Mouse (Mus musculus): Measurements from ENCODE around the gene Zfp1.
A peak's percentile ranks its signal among the peaks of the same experiment; 100 is the strongest.

Zfp1 gene

DNA sequence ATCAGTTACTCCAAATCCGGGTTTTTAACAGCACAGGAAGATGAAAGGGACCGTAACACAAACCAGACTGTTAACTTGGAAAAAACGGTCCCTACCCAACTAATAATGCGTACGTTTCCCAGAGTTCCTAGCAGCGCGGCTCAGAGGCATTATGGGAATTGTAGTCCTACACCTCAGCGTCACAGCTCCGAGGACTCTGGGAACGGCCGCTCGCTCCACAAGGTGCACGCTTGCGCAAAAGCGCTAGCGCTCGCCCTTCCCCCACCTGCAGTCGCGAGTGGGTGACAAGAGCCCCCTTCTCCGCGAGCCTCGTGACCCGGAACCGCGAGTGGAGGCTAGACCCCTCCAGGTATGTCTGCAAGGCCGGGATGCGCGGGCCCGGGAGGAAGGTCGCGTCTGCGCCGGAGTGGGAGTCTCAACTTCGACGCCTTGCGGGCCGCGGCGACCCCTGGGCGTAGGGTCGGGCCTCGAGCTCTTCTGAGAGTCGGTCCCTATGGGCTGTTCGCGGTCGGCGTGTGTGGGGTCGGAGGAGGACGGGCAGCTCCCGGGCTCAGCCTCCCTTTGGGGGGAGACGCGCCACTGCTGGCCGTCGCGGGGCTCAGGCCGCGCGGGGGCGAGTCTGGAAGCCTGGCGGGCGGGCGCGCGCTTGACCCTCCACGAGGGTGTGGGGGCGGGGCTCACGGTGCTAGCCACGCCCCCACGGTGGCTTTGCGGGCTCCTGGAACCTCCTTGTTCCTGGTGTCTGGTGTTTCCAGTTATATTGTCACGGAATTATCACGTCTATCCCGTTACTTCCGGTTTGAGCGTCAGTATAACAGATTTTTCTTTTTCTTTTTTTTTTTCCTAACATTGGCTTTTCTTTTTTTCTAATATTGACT is at the start of gene Zfp1:
Gene Zfp1 (plus strand): TSS at position 138 of the 878 bp plus-strand sequence.
- DNase-seq (ENCODE audit: low read depth): peak; percentile 82

- DNase-seq (ENCODE audit: low read depth): no peak
Measured at GRCm38 (mm10) chr8:111594044-111594840, 49.0 kb upstream of the Zfp1 start.

GRCm38 (mm10) chr8:111594951-111595350 is 48.2 kb upstream of the Zfp1 start:
- no peak for DNase-seq (ENCODE audit: low read depth)

- peak; percentile 78 for DNase-seq (ENCODE audit: low read depth)
Measured at GRCm38 (mm10) chr8:111595712-111596484, 47.3 kb upstream of the Zfp1 start.

GRCm38 (mm10) chr8:111596485-111596821 is 46.7 kb upstream of the Zfp1 start:
- DNase-seq (ENCODE audit: low read depth): no peak

- DNase-seq (ENCODE audit: low read depth): no peak
Measured at GRCm38 (mm10) chr8:111597310-111597709, 45.9 kb upstream of the Zfp1 start.

DNA sequence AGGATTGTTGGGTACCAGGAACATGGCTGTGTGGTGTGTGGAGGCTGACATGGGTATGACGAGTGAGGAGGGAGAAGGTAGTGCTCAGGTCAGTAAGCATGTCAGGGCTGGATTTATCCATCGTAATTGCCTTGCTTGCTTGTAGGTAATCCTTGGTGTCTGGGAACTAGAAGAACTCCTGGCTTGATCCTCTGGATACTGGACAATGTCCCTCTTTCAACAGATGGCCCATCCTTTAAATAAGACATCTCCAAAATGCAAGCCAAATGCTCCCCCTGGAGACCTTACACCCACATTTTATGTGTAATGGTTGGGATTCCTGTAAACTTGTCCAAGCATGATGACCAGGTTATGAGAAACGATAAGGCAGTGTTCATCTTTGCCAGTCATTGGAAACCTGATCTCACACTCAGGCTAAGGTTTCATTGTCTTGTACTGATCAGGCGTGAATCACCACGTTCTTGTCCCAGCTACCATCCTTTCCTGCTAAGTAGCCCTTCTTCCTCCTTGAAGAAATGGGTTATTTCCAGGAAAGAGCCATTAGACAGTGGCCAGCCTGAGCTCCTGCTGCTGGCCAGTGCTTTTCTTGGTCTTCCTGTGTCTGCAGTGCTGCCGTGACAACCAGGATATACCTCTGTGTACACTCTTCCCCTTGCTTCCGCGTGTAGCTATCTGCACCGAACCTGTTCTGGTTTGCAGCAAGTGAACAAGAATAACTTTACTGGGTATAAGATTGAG is 43.3 kb upstream of the Zfp1 start:
- DNase-seq (ENCODE audit: low read depth): no peak

DNA sequence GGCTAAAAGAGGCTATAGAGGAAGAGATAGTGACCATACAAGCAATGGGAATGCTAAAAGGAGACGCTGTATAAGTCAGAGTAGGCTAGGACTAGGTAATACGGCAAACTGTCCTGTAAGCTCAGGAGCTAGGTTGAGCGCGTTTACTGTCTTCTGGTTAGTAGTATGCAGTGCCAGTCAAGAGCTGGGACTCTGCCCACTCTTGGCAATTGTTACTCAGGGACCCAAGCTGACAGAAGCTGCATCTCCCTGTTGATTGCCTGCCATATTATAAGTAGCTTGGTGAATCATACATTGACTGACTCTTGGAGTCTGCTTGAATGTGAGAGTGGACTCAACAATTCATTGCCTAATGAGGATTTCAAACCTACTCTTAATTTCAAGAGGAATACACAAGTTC is 41.2 kb upstream of the Zfp1 start:
- DNase-seq (ENCODE audit: low read depth): no peak

DNA sequence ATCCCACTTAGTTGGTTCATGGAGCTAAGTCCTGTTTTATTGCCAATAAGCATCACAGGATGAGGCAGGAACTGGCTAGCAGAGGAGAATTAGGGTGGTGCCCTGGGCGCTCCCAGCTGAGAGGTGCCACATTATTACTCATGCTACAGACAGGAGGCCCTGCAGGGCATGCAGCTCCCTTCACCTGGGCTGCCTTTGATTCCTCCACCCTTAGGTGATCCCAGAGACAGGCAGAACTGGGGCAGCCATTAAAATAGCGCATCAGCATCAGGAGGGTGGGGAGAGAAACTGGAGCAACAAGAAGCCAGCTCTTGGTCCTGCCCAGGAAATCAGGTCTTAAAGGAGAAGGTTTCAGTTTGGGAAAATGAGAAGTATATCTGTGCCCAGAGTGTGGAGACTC is 38.2 kb upstream of the Zfp1 start:
- DNase-seq (ENCODE audit: low read depth): no peak

DNA sequence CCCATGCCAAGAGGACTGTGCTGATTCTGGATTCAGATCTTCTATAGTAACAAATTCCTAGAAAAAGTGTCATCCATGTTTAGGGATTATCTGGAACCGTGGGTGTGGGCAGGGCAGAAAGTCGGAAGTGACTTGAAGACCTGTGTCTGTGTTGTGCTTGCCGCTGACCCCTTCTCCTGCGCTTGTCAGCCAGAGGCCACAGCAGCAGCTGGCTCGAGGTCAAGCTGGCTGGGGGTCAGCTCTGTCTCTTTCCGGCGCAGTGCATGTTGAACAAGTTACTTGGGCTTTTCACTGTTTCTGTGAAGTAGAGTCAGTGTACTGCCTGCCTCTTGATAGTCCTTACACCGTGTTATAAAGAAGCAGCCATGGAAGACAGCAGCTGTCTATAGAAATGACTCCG is 36.2 kb upstream of the Zfp1 start:
- DNase-seq (ENCODE audit: low read depth): no peak

GRCm38 (mm10) chr8:111607414-111607813 is 35.8 kb upstream of the Zfp1 start:
- no peak for DNase-seq (ENCODE audit: low read depth)

DNA sequence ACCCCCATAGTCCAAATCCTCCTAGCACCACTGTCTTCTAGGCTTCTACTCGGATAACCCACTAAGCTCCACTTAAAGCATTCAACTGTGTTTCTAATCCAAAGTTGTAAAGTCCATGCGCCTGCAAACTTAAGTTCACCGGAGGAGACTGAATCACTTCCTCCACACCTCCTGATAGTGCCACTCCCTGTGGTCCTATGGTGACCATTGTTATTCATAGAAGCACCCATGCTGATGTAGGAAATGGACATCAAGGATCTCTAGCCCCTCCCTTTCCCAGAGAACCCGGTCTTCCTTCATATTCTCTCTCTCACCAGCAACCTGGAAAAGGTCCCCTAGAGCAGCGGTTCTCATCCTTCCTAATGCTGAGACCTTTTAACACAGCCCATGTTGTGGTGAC is 30.0 kb upstream of the Zfp1 start:
- no peak for DNase-seq (ENCODE audit: low read depth)

DNA sequence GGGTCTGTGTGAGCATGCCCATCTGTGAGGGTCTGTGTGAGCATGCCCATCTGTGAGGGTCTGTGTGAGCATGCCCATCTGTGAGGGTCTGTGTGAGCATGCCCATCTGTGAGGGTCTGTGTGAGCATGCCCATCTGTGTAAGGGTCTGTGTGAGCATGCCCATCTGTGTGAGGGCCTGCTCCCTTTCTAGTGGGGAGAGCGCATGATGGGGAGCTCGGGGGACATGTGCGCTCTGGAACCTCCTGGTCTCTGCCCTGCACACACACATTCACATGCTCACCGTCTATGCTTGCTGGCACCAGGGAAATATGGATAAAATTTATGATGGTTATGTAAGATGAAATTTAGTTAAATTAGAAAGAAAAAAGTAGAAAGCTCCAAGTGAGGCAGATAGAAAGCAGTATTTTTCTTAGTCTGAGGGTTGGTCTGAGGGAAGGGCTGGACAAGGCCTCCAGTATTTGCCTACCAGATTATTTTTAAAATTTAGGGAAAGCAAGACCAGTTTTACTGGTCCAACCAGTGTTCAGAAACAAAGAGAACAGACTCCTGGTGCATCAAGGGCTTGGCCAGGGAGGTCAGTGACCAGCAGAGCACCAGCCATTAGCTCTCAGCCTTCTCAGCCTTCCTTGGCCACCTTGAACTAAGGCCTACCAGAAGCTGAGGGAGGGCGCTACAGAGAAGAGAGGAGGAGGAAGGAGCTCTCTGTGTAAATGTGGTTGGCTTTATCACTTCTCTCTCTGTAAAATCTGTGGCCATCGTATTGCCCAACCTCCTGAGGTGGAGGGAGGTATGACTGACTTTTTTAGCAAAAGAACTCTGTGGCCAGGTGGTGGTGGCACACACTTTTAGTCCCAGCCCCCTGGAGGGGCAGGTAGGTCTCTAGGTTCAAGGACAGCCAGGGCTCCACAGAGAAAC is 28.2 kb upstream of the Zfp1 start:
- no peak for DNase-seq (ENCODE audit: low read depth)

- no peak for DNase-seq (ENCODE audit: low read depth)
Measured at GRCm38 (mm10) chr8:111617812-111618211, 25.4 kb upstream of the Zfp1 start.

GRCm38 (mm10) chr8:111618273-111618672 is 24.9 kb upstream of the Zfp1 start:
- no peak for DNase-seq (ENCODE audit: low read depth)

GRCm38 (mm10) chr8:111619936-111620335 is 23.3 kb upstream of the Zfp1 start:
- no peak for DNase-seq (ENCODE audit: low read depth)

DNA sequence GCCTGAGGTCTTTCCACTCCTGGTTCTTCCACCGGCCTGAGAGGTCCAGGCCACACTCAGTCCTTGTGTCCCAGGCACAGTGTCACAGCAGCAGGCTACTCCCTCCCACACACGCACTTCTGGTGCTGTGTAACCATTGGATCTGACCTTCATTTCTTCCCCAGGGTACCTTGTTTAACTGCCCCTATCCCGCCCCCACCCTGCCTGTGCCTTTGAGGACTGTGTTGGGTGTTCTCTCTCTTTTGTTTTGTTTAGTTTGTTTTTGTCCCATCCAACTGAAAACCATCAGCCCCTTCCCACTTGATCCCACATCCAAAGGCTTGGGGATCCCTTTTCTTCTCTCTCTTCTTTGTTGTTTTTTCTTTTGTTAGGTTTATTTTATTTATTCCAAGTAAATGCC is 21.1 kb upstream of the Zfp1 start:
- DNase-seq (ENCODE audit: low read depth): no peak

GRCm38 (mm10) chr8:111622553-111622952 is 20.6 kb upstream of the Zfp1 start:
- DNase-seq (ENCODE audit: low read depth): no peak

GRCm38 (mm10) chr8:111624081-111624852 is 18.9 kb upstream of the Zfp1 start:
- DNase-seq (ENCODE audit: low read depth): no peak

GRCm38 (mm10) chr8:111624853-111625221 is 18.4 kb upstream of the Zfp1 start:
- DNase-seq (ENCODE audit: low read depth): no peak
